Mouse (Mus musculus): ENCODE measurements at regions not wholly inside any gene's neighbourhood (a gene's known extent, or its start where the extent isn't known, plus 50 kb on each side); places are given as distances from the start of the nearest gene placed in this dataset.
"Not testable (repeated sequence)": the region's sequence is repeated elsewhere in the genome, so short reads cannot be mapped to it uniquely, and the experiment has no call there.

DNA sequence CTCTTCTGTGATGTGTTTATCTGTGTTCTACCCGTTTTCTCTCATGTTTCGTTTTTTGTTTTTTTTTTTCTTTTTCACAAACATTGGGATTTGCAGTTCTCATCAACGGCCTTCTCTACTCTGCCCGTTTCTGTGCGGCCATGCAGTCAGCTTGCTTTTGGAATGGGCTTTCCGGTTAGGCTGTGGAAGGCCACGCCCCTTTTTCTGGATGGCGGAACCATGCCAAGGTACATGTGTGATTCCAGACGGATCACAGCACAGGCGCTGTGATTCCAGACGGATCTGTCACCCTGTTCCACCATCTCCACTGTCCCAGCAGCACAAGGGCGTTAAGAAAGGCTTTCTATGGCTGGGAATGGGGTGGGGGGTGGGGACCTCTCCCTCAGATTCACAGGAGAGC, 201.6 kb upstream of the Hs6st1 start:
- no peak for DNase-seq (ENCODE audit: low spot score in 2 of 2)

GRCm38 (mm10) chr1:35869381-35870143, 198.6 kb upstream of the Hs6st1 start:
- peak; percentile 82 to 88 for DNase-seq (ENCODE audit: low spot score in 2 of 2)

- DNase-seq (ENCODE audit: low spot score in 2 of 2) = no peak
These were observed 197.9 kb upstream of the Hs6st1 start for GRCm38 (mm10) chr1:35870144-35870827.

GRCm38 (mm10) chr1:35873038-35873437, 195.2 kb upstream of the Hs6st1 start:
- DNase-seq (ENCODE audit: low spot score in 2 of 2) = no peak

DNA sequence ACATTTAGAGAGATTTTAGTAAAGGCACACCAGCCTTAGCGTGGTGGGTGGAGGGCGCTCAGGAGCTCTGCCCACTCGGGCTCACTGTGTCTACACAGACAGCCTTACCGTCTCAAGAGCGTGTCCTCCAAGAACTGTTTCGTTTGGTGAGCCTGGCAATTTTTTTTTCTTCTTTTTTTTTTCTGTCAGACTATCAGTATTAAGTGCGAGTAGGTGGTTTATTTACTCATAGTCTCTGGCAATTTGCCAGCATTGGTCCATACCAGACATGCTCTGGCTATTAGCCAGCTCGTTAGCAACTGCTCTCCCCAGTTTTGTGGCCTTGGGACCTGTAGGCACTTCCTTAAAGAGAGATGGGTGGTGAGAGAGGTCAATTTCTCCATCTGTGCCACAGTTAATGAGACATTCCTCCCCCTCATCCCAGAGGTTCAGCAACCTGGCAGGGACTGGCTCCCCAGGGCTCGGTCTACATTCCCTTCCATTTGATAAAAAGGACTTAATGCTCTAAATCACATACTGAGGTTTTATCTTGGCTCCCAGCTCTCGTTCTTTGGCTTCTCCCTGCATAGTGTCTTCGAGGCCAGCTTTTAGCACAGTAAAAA, 192.9 kb upstream of the Hs6st1 start:
- DNase-seq (ENCODE audit: low spot score in 2 of 2) = no peak

GRCm38 (mm10) chr1:35878426-35878825, 189.8 kb upstream of the Hs6st1 start:
- no peak for DNase-seq (ENCODE audit: low spot score in 2 of 2)

GRCm38 (mm10) chr1:35879388-35880093, 188.7 kb upstream of the Hs6st1 start:
- peak; percentile 77 to 91 for DNase-seq (ENCODE audit: low spot score in 2 of 2)

GRCm38 (mm10) chr1:35880562-35881265, 187.5 kb upstream of the Hs6st1 start:
- no peak for DNase-seq (ENCODE audit: low spot score in 2 of 2)

GRCm38 (mm10) chr1:35881521-35881920, 186.7 kb upstream of the Hs6st1 start:
- no peak for DNase-seq (ENCODE audit: low spot score in 2 of 2)

- peak in 1 of 2 experiments; percentile 8 for DNase-seq (ENCODE audit: low spot score in 2 of 2)
These were observed 186.1 kb upstream of the Hs6st1 start for GRCm38 (mm10) chr1:35882101-35882500.

DNA sequence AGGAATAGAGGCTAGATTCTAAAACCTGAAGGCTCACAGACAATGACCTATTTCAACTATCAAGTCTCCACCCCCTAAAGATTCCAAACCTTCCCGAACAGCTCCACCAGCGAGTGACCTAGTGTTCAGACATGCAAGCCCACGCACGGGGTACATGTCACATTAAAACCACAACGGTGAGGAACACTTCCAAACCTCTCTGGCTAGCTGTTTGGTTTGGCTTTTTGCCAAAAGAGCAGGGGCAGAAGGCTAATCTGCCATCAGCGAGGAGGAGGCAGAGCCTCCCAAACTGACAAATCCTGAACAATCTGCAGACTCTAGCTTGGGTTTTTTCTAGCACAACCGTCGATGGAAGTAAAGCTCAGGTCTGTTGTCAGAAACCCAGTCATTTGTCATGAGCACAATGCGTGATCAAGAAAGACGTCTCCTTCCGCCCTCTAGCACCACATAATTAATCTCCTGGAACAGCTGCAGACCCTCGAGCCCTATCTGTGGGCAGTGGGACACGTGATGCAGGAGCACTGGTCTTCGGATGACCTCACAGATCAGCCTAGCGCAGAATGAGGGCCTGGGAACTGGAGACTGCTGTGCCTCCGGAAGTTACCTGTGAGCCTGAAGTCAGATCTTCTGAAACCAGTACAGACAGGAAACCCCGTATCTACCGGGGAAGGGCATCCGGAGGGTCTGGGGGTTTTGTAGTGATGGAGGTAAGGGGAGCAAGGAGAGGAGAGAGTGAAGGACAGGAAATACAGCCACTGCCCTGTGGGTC, 178.3 kb upstream of the Hs6st1 start:
- no peak for DNase-seq (ENCODE audit: low spot score in 2 of 2)

GRCm38 (mm10) chr1:35890500-35890900, 177.7 kb upstream of the Hs6st1 start:
- DNase-seq (ENCODE audit: low spot score in 2 of 2) = no peak

- no peak for DNase-seq (ENCODE audit: low spot score in 2 of 2)
These were observed 168.7 kb upstream of the Hs6st1 start for GRCm38 (mm10) chr1:35899536-35899935.

GRCm38 (mm10) chr1:35904001-35904547, 164.1 kb upstream of the Hs6st1 start:
- no peak for DNase-seq (ENCODE audit: low spot score in 2 of 2)

GRCm38 (mm10) chr1:35913551-35913950, 154.6 kb upstream of the Hs6st1 start:
- no peak for DNase-seq (ENCODE audit: low spot score in 2 of 2)

DNA sequence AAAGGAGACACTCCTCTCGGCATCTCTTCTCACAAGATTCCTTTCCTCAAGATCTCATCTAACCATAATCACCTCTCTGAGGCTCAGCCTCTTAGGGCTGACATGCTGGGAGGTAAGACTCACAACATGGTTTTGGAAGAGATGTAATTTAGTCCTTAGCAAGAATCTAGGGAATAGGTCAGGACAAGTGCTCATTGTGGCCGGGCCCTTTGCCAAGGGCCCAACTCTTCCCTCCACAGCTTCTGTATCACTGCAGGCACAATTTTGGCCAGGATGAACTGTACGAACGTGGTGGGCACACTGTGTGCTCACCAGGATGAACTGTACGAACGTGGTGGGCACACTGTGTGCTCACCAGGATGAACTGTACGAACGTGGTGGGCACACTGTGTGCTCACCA, 154.0 kb upstream of the Hs6st1 start:
- DNase-seq (ENCODE audit: low spot score in 2 of 2) = not testable (repeated sequence)

GRCm38 (mm10) chr1:35915526-35915925, 152.7 kb upstream of the Hs6st1 start:
- DNase-seq (ENCODE audit: low spot score in 2 of 2) = no peak

DNA sequence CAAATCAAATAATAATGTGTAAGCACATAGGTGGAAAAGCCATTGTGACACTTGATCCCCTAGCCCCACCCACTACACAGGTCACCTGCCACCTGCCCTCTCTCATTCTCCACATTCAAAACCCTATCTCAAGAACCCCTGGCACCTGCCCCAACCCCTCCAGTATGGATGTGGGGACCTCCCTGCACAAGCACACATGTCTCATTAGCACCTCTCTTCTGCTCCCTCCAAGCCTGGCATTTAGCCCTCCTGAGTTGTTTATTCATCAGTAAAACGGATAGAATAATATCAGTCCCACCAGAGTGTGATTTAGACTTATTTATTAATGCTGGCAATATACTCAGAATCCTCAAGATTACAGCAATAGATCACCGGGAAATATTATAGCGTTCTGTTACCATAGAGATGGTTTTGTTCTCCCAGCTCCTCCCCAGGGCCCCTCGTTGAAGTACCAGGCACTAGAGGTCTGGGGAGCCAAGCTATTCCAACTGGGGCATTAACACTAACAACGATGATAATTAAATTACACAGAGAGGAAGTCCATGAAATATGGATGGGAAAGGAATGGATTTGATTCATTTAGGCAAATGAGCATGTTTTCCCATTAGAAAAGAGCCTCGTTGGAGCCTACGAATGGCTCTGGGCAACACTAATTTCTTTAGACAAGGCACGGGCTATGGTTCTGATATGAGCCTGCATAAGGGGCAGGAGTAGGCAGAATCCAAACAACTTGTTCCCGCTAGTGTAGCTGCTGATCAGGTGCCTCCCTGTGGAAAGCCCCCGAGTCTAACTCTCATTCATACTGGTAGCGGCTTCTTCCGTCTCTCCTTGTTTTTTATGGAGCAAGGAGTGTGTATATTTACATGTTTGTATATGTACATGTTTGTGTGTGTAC, 148.1 kb upstream of the Hs6st1 start:
- DNase-seq (ENCODE audit: low spot score in 2 of 2) = no peak

DNA sequence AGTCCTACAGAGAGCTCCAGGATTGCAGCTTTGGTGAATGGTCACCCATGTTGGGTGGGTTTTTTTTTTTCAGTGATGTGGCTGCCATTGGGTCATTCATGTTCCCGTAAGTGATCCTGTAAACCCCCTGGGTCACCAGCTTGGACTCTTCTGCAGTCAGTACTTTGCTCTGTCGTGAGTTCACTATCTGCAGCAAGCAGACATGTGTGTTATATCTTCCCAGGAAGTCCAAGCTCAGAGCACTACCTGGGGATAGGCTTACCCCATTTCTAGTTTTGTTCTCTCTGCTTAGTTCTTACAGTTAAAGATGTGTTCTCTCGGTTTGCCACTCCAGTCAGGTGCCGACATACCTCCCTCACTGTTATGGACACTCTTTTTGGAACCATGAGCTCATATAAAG, 143.4 kb upstream of the Hs6st1 start:
- DNase-seq (ENCODE audit: low spot score in 2 of 2) = no peak

- no peak for DNase-seq (ENCODE audit: low spot score in 2 of 2)
These were observed 142.9 kb upstream of the Hs6st1 start for GRCm38 (mm10) chr1:35925301-35925700.
